Mouse (Mus musculus) ovary, adult 18-20 months (tissue): ENCODE results near the gene Ccdc184.

ENCODE experiments used
- DNase-seq: peaks from one replicate; pipeline ENCODE4 v3.0.0; 2022; ENCODE audit warnings: low spot score, mixed read lengths

Ccdc184 gene

GRCm38 (mm10) chr15:98155944-98156343 lies 11.0 kb upstream of the Ccdc184 start:
- no peak for DNase-seq

- no peak for DNase-seq
Observed at GRCm38 (mm10) chr15:98157253-98157652, 9.7 kb upstream of the Ccdc184 start.

DNA sequence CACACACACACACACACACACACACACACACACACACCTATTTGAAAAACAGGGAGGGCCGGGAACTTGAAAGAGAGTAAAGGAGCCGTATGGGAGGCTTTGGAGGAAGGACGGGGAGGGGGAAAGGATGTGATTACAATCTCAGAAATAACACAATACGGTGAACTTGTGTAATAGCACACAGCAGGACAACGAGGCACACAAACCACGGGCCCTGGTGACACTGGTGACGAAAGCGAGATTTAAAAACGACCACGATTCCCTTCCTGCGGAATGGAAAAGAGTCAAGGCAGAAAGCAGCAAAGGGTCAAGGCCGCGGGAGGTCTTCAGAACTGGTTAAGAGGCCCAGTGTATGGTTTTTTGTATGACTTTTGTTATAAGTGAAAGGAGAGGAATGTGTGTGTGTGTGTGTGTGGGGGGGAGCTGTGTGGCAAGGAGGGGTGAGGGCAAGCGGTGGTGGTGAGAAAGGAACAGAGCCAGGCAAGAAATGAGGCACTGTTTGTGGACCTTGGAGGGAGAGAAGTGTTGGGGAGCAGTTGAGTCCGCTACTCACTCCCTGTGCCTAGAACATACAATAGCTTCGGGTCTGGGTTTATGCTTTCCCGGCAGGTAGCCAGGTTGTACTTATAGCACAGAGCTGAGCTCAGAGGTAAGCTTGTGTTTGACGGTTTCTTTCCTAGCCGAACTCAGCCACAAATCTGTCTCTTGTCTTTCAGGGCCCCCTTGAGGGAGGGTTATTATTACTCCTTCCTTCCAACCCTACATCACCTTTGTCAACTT lies 5.7 kb upstream of the Ccdc184 start:
- DNase-seq, result no peak

GRCm38 (mm10) chr15:98162561-98162960 lies 4.4 kb upstream of the Ccdc184 start:
- DNase-seq, result no peak

- no peak for DNase-seq
Observed at GRCm38 (mm10) chr15:98165525-98165924, 1.4 kb upstream of the Ccdc184 start, which contains the start of gene Asb8. TSS of gene Asb8 (minus strand) at chr15:98165625.

GRCm38 (mm10) chr15:98167645-98168621 lies 975 bp downstream of the Ccdc184 start:
- DNase-seq, result peak; percentile 74

DNA sequence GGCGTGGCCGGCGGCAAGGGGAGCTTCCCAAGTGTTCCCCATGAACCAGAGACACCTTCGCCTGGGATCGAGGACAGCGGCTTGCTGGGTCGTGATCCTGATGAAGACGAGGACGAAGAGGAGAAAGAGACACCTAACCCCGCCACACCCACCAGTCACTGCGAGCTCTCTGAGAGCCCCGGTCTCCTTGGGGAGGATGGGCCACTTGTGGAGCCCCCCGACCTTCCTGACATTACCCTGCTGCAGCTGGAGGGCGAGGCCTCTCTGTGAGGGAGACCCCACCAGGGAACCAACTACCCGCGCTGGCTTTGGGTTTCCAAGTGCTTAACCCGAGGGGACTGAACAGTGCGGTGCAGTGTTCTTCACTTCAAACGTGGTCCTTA lies 1.7 kb downstream of the Ccdc184 start:
- DNase-seq, result no peak

DNA sequence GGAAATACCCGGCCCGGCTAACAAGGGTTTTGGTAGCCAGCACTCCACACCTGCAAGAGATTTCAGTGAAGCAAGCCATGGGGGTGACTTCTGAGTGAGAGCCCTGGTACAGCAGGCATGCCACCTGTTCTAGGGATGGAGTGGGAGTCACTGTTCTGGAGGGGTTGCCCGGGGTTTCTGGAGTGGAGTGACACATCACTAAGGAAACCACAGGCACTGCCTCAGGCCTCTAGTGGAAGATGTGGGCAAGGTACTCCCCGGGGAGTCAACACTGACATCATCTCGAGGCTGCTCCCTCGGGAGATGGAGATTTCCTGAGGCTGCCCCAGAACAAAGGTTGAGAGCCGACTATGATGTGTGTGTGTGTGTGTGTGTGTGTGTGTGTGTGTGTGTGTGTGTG lies 3.4 kb downstream of the Ccdc184 start:
- no peak for DNase-seq

DNA sequence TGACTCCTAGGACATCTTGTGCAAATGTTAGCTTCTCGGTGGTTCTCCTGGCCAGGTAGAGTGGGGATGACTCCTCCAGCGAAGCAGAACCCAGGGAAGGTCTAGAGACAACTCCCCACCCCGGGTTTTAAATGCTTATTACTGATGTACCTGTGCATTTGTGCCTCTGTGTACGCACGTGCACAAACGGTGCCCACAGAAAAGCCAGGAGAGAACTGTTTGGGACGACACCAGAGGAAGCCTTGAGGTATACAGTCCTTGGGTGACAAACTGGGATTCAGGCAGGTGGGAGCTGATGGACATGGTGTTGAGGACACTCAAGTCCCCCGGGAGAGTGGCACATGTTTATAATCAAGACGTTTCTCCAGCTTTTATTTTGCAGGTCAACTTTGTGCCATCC lies 4.0 kb downstream of the Ccdc184 start:
- DNase-seq, result no peak

DNA sequence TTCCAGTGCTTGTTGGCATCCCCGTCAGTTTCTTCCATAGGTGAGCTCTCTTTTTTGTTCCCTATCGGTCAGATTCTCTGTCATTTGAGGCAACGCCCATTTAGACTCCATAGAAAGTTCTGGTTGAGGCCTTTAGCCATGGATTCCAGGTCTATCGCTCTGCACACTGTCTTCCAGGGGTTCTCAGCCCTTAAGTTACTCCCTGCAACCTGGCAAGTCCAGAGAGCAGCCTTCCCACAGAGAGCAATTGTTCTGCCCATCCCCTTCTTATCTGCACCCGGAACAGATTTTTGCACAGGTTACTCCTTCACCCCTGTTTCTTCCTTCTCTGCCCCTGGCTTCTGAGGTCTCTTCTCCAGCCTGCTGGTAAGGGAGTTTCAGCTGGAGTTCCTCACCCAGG lies 5.2 kb downstream of the Ccdc184 start:
- DNase-seq, result no peak

DNA sequence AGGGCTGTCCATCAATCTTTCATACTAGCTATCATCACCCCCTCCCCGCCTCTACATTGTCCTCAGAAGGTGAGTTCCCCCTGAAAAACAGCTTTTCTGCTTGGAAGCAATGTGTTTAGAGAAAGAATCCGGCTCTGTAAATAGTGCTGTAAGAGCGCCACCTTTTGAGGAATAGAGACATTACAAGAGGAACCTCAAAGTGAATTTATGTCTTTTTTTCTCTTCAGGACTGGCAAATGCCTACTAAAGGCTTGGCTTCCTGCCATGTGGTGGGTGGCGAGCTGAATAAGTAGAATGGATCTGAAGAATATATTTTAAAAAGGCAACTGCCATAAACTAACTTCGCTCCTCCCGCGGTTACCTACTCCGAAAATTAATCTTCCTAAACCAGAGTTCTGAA lies 6.9 kb downstream of the Ccdc184 start:
- no peak for DNase-seq

GRCm38 (mm10) chr15:98177320-98177719 lies 10.4 kb downstream of the Ccdc184 start:
- no peak for DNase-seq

DNA sequence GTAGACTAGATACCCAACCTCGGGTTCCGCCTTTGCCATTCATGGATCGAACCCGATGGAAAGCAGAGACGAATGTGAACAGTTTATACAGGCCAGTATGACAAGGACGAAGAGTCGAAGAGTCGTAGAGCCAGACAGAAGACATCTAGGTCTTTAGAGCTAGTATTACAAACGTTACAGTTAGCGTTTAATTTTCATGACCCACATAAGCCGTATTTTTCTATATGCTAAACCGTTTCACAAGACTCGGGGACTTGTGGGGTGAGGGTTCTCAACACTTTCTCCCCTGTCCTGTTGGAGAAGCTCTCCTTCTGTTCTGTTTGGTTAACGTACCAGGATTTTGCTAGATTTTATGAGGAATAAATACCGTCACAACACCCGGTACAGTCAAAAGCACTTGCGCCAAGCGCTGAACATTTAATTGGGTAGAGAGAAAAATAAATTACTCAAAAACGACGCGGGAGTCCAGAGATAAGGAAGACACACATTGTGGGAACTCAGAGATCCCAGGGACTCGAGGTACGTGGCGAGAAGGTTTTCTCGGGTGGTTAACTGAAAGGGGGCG lies 13.7 kb downstream of the Ccdc184 start:
- DNase-seq, result no peak

GRCm38 (mm10) chr15:98181132-98181711 lies 14.3 kb downstream of the Ccdc184 start:
- DNase-seq, result peak; percentile 92

DNA sequence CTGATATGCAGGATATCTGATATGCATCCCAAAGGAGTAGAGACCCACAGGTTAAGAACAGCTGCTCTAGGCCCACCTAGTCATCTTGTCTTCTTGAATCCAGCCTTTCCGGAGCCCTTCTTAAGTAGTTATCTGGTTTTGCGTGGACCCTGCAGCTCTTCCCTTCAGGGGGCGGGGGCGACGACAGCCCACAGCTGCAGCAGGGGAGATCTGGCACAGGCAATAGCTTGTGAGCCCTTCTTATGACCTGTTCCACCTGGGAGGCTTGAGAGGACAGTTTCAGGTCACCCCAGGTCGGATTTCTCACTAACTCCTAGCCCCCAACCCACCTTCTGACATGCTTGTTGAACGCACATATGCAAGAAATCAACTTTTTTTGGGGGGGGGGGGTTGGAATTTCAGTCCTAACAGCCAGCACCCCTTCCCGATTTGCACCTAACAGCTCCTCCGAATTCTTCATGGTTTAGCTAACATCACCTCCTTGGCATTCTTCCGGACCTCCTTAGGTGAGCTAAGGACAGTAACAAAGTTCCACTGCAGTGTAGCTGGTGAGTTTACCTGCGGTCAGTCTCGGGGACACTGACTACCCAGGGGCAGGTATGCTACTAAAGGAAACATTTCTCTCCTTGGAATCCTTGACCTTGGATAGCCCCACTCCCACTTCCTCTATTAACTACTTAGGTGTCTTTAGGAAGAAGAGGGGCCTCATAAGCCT lies 15.1 kb downstream of the Ccdc184 start:
- no peak for DNase-seq

- DNase-seq, result no peak
Observed at GRCm38 (mm10) chr15:98184456-98184855, 17.5 kb downstream of the Ccdc184 start.

GRCm38 (mm10) chr15:98195442-98195841 lies 28.5 kb downstream of the Ccdc184 start, which contains the start of gene Olfr288:
TSS of gene Olfr288 (minus strand) at chr15:98195542.
- DNase-seq, result no peak

DNA sequence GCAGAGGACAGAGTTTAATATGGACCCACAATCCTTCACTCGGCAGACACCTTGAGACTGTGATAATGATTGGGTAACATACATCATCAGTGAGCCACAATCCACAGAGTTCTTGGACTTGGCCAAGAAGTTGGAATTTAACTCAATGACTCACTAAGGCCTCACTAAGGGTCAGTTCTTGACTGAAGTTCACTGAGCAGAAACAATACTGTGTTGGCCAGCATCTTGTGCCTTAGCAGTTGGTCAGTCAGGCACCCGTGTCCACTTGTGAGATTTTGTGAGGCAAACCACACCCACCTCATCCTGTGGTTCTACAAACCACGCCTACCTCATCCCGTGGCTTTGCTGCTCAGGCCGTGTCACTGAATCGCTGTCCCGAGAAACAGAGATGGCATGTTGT lies 42.7 kb downstream of the Ccdc184 start:
- DNase-seq, result no peak

GRCm38 (mm10) chr15:98213336-98213870 lies 46.4 kb downstream of the Ccdc184 start:
- no peak for DNase-seq

- no peak for DNase-seq
Observed at GRCm38 (mm10) chr15:98214130-98214529, 47.2 kb downstream of the Ccdc184 start.
